Mouse (Mus musculus) myocyte (in vitro differentiated cells): Measurements from ENCODE around the gene Tmprss9.
A peak's percentile ranks its signal among the peaks of the same experiment; 100 is the strongest.

Source experiments
- CEBPB ChIP-seq: IDR thresholded peaks from 2 replicates; pipeline ENCODE4 v1.6.1; 2011; ENCODE audit warnings: mild to moderate bottlenecking, moderate library complexity; ENCODE audit not compliant: poor library complexity, insufficient read depth, severe bottlenecking
- E2F4 ChIP-seq: IDR thresholded peaks from one replicate; pipeline ENCODE4 v1.6.1; 2011; ENCODE audit warnings: mild to moderate bottlenecking, control low read depth, moderate library complexity; ENCODE audit not compliant: insufficient read depth
- MAX ChIP-seq: IDR thresholded peaks from one replicate; pipeline ENCODE4 v1.6.1; 2011; ENCODE audit warnings: low read depth, mild to moderate bottlenecking, control low read depth
- MYOD1 ChIP-seq, 3 experiments: IDR thresholded peaks; one replicate each; pipeline ENCODE4 v1.6.1; 2011; ENCODE audit warnings: control low read depth in 2 of 3, low read depth in 2 of 3, mild to moderate bottlenecking in 2 of 3, moderate library complexity in 1 of 3; ENCODE audit not compliant: insufficient read length in 2 of 3, control insufficient read depth in 1 of 3
- MYOG ChIP-seq, 3 experiments: IDR thresholded peaks; one replicate each; pipeline ENCODE4 v1.6.1; 2011; ENCODE audit warnings: control low read depth in 2 of 3, low read depth in 2 of 3, mild to moderate bottlenecking in 2 of 3; ENCODE audit not compliant: insufficient read length in 2 of 3, control insufficient read depth in 1 of 3, insufficient read depth in 1 of 3
- POLR2A ChIP-seq: IDR thresholded peaks from one replicate; pipeline ENCODE4 v1.6.1; 2011; ENCODE audit warnings: low read depth, mild to moderate bottlenecking, control low read depth, moderate library complexity; ENCODE audit not compliant: insufficient read length
- POLR2AphosphoS2 ChIP-seq: IDR thresholded peaks from one replicate; pipeline ENCODE4 v1.6.1; 2011; ENCODE audit warnings: low read depth, control low read depth; ENCODE audit not compliant: insufficient read length
- REST ChIP-seq: IDR thresholded peaks from one replicate; pipeline ENCODE4 v1.6.1; 2011; ENCODE audit warnings: mild to moderate bottlenecking, control low read depth, moderate library complexity; ENCODE audit not compliant: insufficient read depth, insufficient read length
- SRF ChIP-seq: IDR thresholded peaks from one replicate; pipeline ENCODE4 v1.6.1; 2011; ENCODE audit warnings: low read depth; ENCODE audit not compliant: control insufficient read depth, insufficient read length
- TCF12 ChIP-seq: IDR thresholded peaks from one replicate; pipeline ENCODE4 v1.6.1; 2011; ENCODE audit warnings: mild to moderate bottlenecking, control low read depth; ENCODE audit not compliant: poor library complexity, insufficient read depth, severe bottlenecking
- TCF3 ChIP-seq: IDR thresholded peaks from one replicate; pipeline ENCODE4 v1.6.1; 2011; ENCODE audit warnings: low read depth, control low read depth; ENCODE audit not compliant: insufficient read length
- USF1 ChIP-seq: IDR thresholded peaks from one replicate; pipeline ENCODE4 v1.6.1; 2011; ENCODE audit warnings: low read depth, mild to moderate bottlenecking, control low read depth, moderate library complexity

GRCm38 (mm10) chr10:80829359-80830278 lies 42.0 kb upstream of the Tmprss9 start:
- TF ChIP-seq MYOD1 (IDR thresholded peaks at IDR 0.05; ENCODE audit: control insufficient read depth in 1 of 3, insufficient read length in 2 of 3, low read depth in 2 of 3) (no peak), POLR2A (peak; percentile 23), MYOG (IDR thresholded peaks at IDR 0.05; ENCODE audit: control insufficient read depth in 1 of 3, insufficient read depth in 1 of 3, insufficient read length in 2 of 3, low read depth in 2 of 3) (no peak), MAX (no peak), E2F4 (no peak), TCF12 (no peak), USF1 (no peak), POLR2AphosphoS2 (peak; percentile 70), CEBPB (no peak), SRF (no peak), REST (no peak), TCF3 (no peak)
